24 mouse cellular contexts compared by ENCODE assay signal in genomic region chr11:67139556-67139955, GRCm38 (mm10). TPM values are rescaled to one million over a fixed set of nuclear protein-coding genes. Genes with fewer than 3 reads are reported as not detected.
DNase-seq lines count a peak whose midpoint lies in the region; TF ChIP-seq lines count a peak whose summit lies in the region.
"Had no signal": no experiment of that assay in that cellular context is flagged by ENCODE, and none has a peak within 500 bp of the region (broad histone marks: within the 10 kb centered on the region; RNA-seq: fewer than 3 reads in every experiment).

No protein-coding gene starts in this region.

- DNase-seq in gastrocnemius, adult 2 months: peak; percentile 80
- DNase-seq in gastrocnemius, postnatal 36 days: no peak
- DNase-seq in heart, adult 11 months: peak; percentile 5
- no peak for DNase-seq in heart, postnatal 4 days
- peak; percentile 49 for DNase-seq in gastrocnemius, postnatal 25 days
- peak; percentile 95 for DNase-seq in skeletal muscle tissue, adult 2 months (ENCODE audit: low read depth, low spot score)
- no peak for DNase-seq in thymus, postnatal 25 days
- DNase-seq in layer of hippocampus, adult 11-12 months (ENCODE audit: low spot score): no peak
- DNase-seq: adrenal gland, adult 2 months; adrenal gland, postnatal 10 days; adrenal gland, postnatal 25 days; cerebellum, adult 11 months; cerebellum, adult 18-20 months; cerebellum, adult 8-10 months; cerebellum, adult 9-11 months; cerebellum, postnatal 14 days; cerebellum, postnatal 36 days; embryo, embryonic 11 days had no signal

- TF ChIP-seq CTCF in gastrocnemius, adult 2 months (IDR thresholded peaks at IDR 0.05): no peak

- peak overlapping the region; percentile 91 for H3K27ac ChIP-seq in gastrocnemius, adult 2 months
- H3K27ac ChIP-seq: embryonic facial prominence, embryonic 13.5 days; embryonic facial prominence, embryonic 15.5 days; forebrain, embryonic 10.5 days; forebrain, embryonic 12.5 days had no signal

- intact Hi-C loops in gastrocnemius, adult 2 months (cut with DNase I): no loop called here
- intact Hi-C loops in gastrocnemius, postnatal 36 days (cut with DNase I): no loop called here

- H3K4me3 ChIP-seq in gastrocnemius, adult 2 months: no peak overlapping the region; the same call in none of the 2 replicates
- H3K4me3 ChIP-seq: embryonic facial prominence, embryonic 13.5 days; embryonic facial prominence, embryonic 15.5 days; erythroblast, embryonic 14.5 days; forebrain, embryonic 10.5 days; forebrain, embryonic 12.5 days had no signal

RNA-seq across cellular contexts. Expression of gene Myh2, which starts 31.3 kb away (rescaled TPM):
- 1,000 to 10,000 TPM; 1,238 to 3,712 TPM for total RNA-seq in gastrocnemius, adult 2 months (2021)
- total RNA-seq in gastrocnemius, postnatal 36 days (2021): 1,000 to 10,000 TPM; 1,281 to 1,857 TPM
- under 1 TPM in 1 of 2 experiments, not detected in 1; 0.65 TPM for total RNA-seq in heart, postnatal 4 days (2021)
- 1,000 to 10,000 TPM; 1,544 to 1,819 TPM for total RNA-seq in gastrocnemius, postnatal 25 days (2021)
- total RNA-seq: adrenal gland, adult 2 months; adrenal gland, postnatal 25 days; common myeloid progenitor, adult 5-6 weeks had no signal

Comparison
In these comparisons a context has a peak if more than half of its experiments do, and no peak if none do; other contexts are left out.
1. DNase-seq: peak in gastrocnemius, adult 2 months (single experiment), heart, adult 11 months (single experiment), gastrocnemius, postnatal 25 days (single experiment) and skeletal muscle tissue, adult 2 months (single experiment); none in gastrocnemius, postnatal 36 days (0 of 2), heart, postnatal 4 days (single experiment), thymus, postnatal 25 days (single experiment) and layer of hippocampus, adult 11-12 months (single experiment).
2. RNA of gene Myh2, which starts 31.3 kb away (total RNA-seq): 1,238 to 3,712 TPM in gastrocnemius, adult 2 months, 1,281 to 1,857 TPM in gastrocnemius, postnatal 36 days and 1,544 to 1,819 TPM in gastrocnemius, postnatal 25 days; 0.65 TPM in heart, postnatal 4 days; every median in the first group is over 100 times any median in the second.